Mouse (Mus musculus) limb, embryonic 13.5 days (tissue): ENCODE data around the gene Gigyf1. TPM values are rescaled to one million over a fixed set of nuclear protein-coding genes. Genes with fewer than 3 reads are reported as not detected.

Experiments
- ATAC-seq: fragments of 200-750 bp; cut with Nextera tagmentation; 2 replicates; pipeline ENCODE4 v1.8.0; 2017; ENCODE audit warnings: low read depth, moderate number of reproducible peaks, moderate TSS enrichment; ENCODE audit not compliant: low FRiP score
- H3K27ac ChIP-seq: fragments of 300-500 bp; sonication (generic); 2 replicates; pipeline ENCODE4 v1.5.1; 2015; ENCODE audit warnings: inconsistent platforms, mild to moderate bottlenecking, moderate library complexity
- H3K27me3 ChIP-seq: fragments of 300-500 bp; sonication (generic); 2 replicates; pipeline ENCODE4 v1.6.1; 2015; ENCODE audit warnings: mild to moderate bottlenecking, inconsistent platforms
- H3K36me3 ChIP-seq: fragments of 300-500 bp; sonication (generic); 2 replicates; pipeline ENCODE4 v1.6.1; 2015; ENCODE audit warnings: inconsistent platforms, mild to moderate bottlenecking, moderate library complexity
- H3K4me1 ChIP-seq: fragments of 300-500 bp; sonication (generic); 2 replicates; pipeline ENCODE4 v1.6.1; 2015; ENCODE audit warnings: inconsistent platforms
- H3K4me2 ChIP-seq: fragments of 300-500 bp; sonication (generic); replicated peaks from 2 replicates; pipeline ENCODE4 v1.6.1; 2015; ENCODE audit warnings: inconsistent platforms, mild to moderate bottlenecking, moderate library complexity
- H3K4me3 ChIP-seq: fragments of 300-500 bp; sonication (generic); 2 replicates; pipeline ENCODE4 v1.5.1; 2015; ENCODE audit warnings: moderate library complexity, mild to moderate bottlenecking, inconsistent platforms
- H3K9ac ChIP-seq: fragments of 300-500 bp; sonication (generic); 2 replicates; pipeline ENCODE4 v1.6.1; 2015; ENCODE audit warnings: mild to moderate bottlenecking, inconsistent platforms
- H3K9me3 ChIP-seq: fragments of 300-500 bp; sonication (generic); 2 replicates; pipeline ENCODE4 v1.6.1; 2016; ENCODE audit warnings: inconsistent platforms
- WGBS: fragments of 180-500 bp; shearing (Covaris S2); methylation state at CpG from one replicate; pipeline ENCODE4 v1.1.7; 2015; 5-methylcytosine and 5-hydroxymethylcytosine counted together
- polyA plus RNA-seq: library from polyadenylated mRNA; unstranded; fragments of >200 nt; fragmentation: Nextera tagmentation; extraction: Ambion mirVana; gene quantifications from 2 replicates; pipeline ENCODE4 v1.2.1, GENCODE M21; 2015

Gigyf1 gene
- polyA plus RNA-seq, 1 experiment from 2014 or later = 16.1 TPM

DNA sequence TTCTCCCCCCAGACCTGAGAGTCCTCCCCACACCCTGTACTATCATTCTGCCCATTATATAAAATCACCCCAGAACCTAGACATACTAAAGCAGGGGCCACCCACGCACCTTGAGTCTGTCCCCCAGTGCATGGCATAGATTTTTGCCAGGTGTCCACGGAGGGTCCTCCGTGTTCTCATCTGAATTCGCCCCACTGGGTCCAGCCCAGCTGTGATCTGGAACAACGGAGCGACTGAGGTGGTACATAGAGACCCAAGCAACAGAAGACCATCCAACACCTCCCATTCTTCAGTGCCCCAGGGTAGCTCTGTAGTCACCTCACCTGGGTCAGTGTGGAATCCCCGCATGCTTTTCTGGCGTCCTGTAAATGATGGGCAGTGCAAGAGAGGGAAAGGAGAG is 11.7 kb downstream of the Gigyf1 start:
- peak overlapping the region; percentile 86 for H3K4me3 ChIP-seq
- no peaks in the 10 kb centered on the region for H3K27me3 ChIP-seq
- peaks cover 47% of the 10 kb centered on the region for H3K36me3 ChIP-seq
- H3K4me2 ChIP-seq = peak overlapping the region; percentile 98
- no peaks in the 10 kb centered on the region for H3K9me3 ChIP-seq
- ATAC-seq = no peak
- peak overlapping the region; percentile 95 for H3K27ac ChIP-seq
- WGBS = 73% methylated on average over 8 of the region's 8 CpGs
- peaks cover 38% of the 10 kb centered on the region for H3K4me1 ChIP-seq
- peak overlapping the region; percentile 93 for H3K9ac ChIP-seq

DNA sequence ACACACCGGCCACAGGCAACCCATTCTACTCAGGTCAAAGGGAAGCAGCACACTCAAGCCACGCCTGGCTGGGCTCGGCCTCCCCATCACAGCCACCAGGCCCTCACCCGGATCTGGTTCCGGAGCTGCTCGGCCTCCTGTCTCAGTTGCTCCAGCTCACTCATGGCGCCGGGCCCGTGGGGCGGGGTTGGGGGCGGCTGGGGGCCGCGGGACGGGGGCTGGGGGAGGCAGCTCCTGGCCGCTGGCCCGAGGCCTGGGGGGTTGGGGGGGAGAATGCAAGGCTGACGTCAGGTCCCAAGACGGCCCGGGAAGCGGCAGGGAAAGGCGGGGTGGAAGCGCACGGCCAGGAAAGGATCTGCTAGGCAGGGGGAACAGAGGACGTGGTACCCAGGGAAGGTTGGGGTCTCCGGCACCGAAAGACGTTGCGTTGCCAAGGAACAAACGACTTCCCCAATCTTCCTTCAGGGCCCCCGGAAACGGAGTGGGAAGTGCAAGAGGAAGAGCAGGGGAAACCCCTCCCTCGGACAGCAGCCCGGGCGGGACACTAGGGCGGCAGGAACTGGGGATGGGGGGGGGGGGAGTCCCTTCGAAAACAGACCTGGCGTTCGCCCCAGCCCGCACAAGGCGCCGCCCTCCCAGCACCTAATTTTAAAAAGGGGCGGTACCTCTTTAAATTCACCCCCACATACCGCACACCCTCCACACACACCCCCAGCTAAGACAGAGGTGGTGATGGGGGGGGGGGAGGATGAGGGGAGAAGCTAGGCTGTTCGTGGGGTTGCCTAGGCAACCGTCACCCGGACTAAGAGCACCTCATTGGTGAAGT is 12.5 kb downstream of the Gigyf1 start:
- peak overlapping the region; percentile 98 for H3K4me2 ChIP-seq

DNA sequence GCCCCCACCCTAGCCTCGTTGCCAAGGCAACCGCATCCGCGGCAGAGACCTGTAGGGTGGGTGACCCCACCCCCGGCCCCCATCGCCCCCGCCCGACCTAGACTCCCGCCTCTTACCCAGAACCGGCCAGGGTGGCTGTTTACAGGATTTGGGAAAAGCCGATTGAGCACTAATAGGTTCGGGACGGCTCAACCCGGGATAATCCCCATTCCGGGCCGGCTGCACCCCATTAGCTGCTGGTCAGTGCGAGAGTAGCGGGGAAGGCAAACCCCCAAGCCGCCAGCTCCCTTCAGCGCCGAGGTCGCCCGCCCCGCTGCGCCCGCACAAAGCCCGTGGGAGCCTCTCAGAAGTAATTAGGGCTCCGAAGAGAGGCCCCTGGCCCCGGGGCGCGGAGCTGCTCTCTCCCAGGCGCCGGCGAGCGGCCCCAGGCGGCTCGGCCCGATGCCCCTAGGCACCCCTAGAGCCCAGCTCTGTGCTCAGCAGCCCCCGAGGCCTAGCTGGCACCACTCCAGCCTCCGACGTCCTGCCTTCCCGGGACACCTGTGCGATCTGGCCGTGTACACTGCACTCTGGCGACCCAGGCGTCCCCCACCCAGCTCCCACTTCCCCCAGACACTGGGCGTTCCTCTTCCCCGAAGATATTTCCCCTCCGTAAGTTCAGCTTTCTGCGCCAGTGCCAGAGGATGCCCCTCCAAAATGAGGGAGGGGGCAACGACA is 13.2 kb downstream of the Gigyf1 start:
- H3K9ac ChIP-seq = peak overlapping the region; percentile 93
- under 1% methylated on average over 51 of the region's 51 CpGs for WGBS
- H3K4me3 ChIP-seq = peak overlapping the region; percentile 86
- no peaks in the 10 kb centered on the region for H3K27me3 ChIP-seq
- H3K27ac ChIP-seq = peak overlapping the region; percentile 95
- peaks cover 32% of the 10 kb centered on the region for H3K4me1 ChIP-seq
- H3K4me2 ChIP-seq = peak overlapping the region; percentile 98
- peak; percentile 0; the same call in 1 of the 2 replicates for ATAC-seq
- peaks cover 33% of the 10 kb centered on the region for H3K36me3 ChIP-seq
- H3K9me3 ChIP-seq = no peaks in the 10 kb centered on the region

More for the DNA sequence above, 12.5 kb downstream of the Gigyf1 start:
- Histone ChIP-seq H3K27ac (peak overlapping the region; percentile 95), H3K36me3 (peaks cover 40% of the 10 kb centered on the region), H3K4me3 (peak overlapping the region; percentile 86), H3K27me3 (no peaks in the 10 kb centered on the region), H3K9me3 (no peaks in the 10 kb centered on the region), H3K9ac (peak overlapping the region; percentile 93), H3K4me1 (peaks cover 38% of the 10 kb centered on the region)
- 0% methylated on average over 44 of the region's 46 CpGs for WGBS
- ATAC-seq = peak; percentile 38

DNA sequence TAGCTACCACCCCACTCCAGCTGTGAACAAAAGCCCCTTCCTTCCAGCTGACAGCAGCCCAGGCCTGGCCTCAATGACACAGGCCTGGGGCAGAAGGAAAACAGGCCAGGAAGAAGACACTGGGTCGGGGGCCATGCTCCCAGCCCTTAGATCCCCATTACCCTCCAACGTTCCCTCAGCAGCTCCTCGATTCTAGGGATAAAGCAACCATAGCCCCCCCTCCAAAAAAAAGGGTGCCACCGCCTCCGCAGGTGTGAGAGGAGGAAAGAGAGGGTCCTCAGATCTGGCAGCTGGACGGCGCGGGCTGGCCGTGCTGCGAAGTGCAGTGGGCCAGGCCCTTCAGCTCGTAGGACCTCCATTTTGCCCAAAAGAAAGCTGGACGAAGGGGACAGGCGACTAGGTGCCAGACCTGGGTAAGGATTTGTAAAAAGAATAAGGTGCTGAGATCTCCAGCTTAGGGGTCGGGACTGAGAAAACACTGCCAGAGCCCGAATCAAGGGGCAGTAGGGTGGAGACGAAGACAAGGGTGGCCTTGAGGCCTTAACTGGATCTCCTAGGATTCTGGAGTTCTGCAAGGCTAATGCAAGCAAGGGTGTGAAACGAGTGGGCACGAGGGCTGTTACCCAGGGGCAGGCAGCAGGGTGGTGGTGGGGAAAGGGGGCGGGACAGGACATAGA is 13.9 kb downstream of the Gigyf1 start:
- peak overlapping the region; percentile 86 for H3K4me3 ChIP-seq
- peaks cover 30% of the 10 kb centered on the region for H3K36me3 ChIP-seq
- no peak for ATAC-seq
- H3K27me3 ChIP-seq = no peaks in the 10 kb centered on the region
- peak overlapping the region; percentile 95 for H3K27ac ChIP-seq
- peak overlapping the region; percentile 93 for H3K9ac ChIP-seq
- peak overlapping the region; percentile 98 for H3K4me2 ChIP-seq
- H3K9me3 ChIP-seq = no peaks in the 10 kb centered on the region
- WGBS = under 1% methylated on average over 19 of the region's 19 CpGs
- peaks cover 30% of the 10 kb centered on the region for H3K4me1 ChIP-seq

DNA sequence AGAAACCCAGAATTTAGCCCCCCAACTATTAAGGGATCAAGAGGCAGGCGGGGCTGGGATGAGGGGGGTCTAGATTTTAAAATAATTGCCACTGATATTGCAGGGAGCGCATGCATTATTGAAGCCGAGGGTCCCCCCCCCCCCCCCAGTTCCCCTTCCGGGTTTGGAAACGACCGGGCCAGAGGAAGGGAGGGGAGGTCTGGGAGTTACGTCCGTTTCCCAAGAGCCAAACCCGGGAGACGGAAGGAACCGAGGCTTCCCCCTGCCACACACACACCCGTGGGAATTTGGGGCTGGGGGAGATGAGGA is 14.4 kb downstream of the Gigyf1 start:
- Histone ChIP-seq H3K36me3 (peaks cover 25% of the 10 kb centered on the region), H3K27ac (peak overlapping the region; percentile 95), H3K4me1 (peaks cover 25% of the 10 kb centered on the region), H3K4me2 (peak overlapping the region; percentile 98), H3K9me3 (no peaks in the 10 kb centered on the region), H3K4me3 (peak overlapping the region; percentile 86), H3K9ac (peak overlapping the region; percentile 93), H3K27me3 (no peaks in the 10 kb centered on the region)
- 0% methylated on average over 9 of the region's 12 CpGs for WGBS
- peak; percentile 3; the same call in 1 of the 2 replicates for ATAC-seq

DNA sequence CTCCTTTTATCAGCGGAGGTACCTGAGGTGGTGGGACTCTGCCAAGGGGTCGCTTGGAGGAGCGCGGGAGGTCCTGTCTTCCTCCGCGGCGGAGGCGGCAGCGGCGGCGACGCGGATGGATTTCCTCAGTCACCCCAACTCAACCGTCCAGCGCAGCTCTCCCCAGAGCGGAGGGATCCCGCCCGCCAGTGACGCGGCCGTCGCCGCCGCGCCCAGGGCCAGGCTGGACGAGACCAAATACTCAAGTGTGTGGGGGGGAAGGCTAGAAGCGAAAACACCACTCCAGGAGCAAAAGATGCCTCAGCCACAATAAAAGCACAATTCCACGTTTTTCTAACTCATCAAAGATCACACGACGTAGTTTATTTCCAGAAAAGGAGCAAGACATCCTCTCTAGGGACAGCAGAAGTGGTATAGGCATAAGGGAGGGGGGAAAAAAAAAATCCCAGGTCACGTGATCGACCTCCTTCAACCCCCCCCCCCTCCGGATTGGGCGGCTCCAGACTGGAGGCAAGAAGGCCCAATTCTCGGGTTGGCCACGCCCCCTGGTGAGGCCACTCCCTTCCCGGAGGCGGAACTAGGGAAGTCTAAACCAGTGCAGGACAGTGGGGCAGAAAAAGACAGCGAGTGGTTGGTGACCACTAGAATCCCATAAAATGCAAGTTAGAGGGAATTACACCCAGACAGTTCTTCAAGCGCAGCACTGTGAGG is 14.9 kb downstream of the Gigyf1 start, which contains the start of the genes Epo and Gnb2:
Epo (minus strand) TSS at position 126 of the 711 bp plus-strand sequence.
Gnb2 (minus strand) TSS at position 394 of the 711 bp plus-strand sequence.
- Histone ChIP-seq H3K9ac (peak within 1 kb of the TSS; percentile 93), H3K4me1 (peaks cover 20% of the 10 kb centered on the region), H3K4me2 (peak within 1 kb of the TSS; percentile 98), H3K9me3 (no peaks in the 10 kb centered on the region), H3K36me3 (peaks cover 20% of the 10 kb centered on the region), H3K27ac (peak within 1 kb of the TSS; percentile 95), H3K4me3 (peak within 1 kb of the TSS; percentile 86), H3K27me3 (no peaks in the 10 kb centered on the region)
- under 1% methylated on average over 40 of the region's 40 CpGs for WGBS
- peak; percentile 78 for ATAC-seq

DNA sequence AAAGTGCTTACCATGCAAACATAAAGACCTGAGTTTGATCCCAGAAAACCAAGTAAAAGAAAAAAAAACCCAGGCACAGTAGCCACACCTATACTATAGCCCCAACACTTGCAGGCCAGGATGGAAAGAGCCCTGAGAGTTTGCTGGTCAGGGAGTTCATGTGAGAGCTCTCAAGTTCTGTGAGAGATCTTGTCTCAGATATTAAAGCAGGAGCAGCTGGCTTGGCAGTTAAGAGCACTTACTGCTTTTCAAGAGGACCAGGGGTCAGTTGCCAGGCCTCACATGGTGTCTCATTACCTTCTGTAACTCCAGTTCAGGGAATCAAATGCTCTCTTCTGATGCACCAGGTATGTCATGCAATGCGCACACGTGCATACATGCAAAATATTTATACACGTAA is 16.4 kb downstream of the Gigyf1 start:
- no peaks in the 10 kb centered on the region for H3K9me3 ChIP-seq
- H3K9ac ChIP-seq = no peak overlapping the region
- WGBS = 91% methylated on average over 3 of the region's 3 CpGs
- H3K36me3 ChIP-seq = peaks cover 5% of the 10 kb centered on the region
- no peak overlapping the region for H3K4me3 ChIP-seq
- no peak overlapping the region for H3K4me2 ChIP-seq
- H3K4me1 ChIP-seq = peaks cover 12% of the 10 kb centered on the region
- ATAC-seq = no peak
- H3K27me3 ChIP-seq = no peaks in the 10 kb centered on the region
- H3K27ac ChIP-seq = no peak overlapping the region

DNA sequence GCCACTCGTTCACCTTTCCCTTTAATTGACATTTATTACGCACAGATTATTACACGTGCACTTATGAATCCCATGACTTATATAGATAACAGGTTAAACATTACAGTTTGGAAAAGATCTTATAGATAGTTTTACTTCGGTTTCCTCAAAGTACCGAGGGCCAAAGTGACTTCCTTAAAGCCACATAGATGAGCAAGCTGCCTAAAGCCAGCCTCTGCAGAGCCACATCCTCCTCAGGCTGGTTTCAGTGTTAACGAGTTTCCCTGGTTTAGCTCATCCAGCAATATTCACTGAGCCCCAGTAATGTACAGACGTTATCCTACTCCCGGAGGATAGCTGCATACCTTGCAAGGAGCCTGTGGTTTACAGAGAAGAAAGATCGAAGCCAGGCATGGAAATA is 17.0 kb downstream of the Gigyf1 start:
- Histone ChIP-seq H3K4me1 (peaks cover 7% of the 10 kb centered on the region), H3K4me3 (no peak overlapping the region), H3K36me3 (no peaks in the 10 kb centered on the region), H3K9me3 (no peaks in the 10 kb centered on the region), H3K4me2 (no peak overlapping the region), H3K9ac (no peak overlapping the region), H3K27me3 (no peaks in the 10 kb centered on the region), H3K27ac (no peak overlapping the region)
- WGBS = 75% methylated on average over 9 of the region's 9 CpGs
- no peak for ATAC-seq

DNA sequence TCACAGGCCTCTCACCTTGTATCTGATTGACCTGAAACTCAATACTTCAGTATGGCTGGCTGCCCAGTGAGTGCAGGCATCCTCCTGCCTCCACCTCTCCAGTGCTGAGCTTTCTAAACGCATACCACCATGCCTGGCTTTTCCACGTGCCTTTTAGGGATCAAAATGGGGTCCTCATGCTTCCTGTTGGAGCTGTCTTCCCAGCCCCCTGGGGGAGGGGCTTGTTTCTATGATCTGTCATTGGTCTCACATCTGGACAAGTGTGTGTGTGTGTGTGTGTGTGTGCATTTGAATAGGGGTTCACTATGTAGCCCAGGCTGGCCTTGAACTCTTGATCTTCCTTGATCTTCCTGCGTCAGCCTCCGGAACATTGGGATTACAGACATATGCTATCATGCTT is 19.1 kb downstream of the Gigyf1 start:
- H3K27ac ChIP-seq = no peak overlapping the region
- H3K9me3 ChIP-seq = no peaks in the 10 kb centered on the region
- no peaks in the 10 kb centered on the region for H3K36me3 ChIP-seq
- no peak for ATAC-seq
- H3K4me1 ChIP-seq = peaks cover 4% of the 10 kb centered on the region; the same call in 1 of the 2 replicates
- H3K4me2 ChIP-seq = no peak overlapping the region
- H3K9ac ChIP-seq = no peak overlapping the region
- H3K27me3 ChIP-seq = no peaks in the 10 kb centered on the region
- WGBS = 55% methylated on average over 4 of the region's 4 CpGs
- H3K4me3 ChIP-seq = no peak overlapping the region

DNA sequence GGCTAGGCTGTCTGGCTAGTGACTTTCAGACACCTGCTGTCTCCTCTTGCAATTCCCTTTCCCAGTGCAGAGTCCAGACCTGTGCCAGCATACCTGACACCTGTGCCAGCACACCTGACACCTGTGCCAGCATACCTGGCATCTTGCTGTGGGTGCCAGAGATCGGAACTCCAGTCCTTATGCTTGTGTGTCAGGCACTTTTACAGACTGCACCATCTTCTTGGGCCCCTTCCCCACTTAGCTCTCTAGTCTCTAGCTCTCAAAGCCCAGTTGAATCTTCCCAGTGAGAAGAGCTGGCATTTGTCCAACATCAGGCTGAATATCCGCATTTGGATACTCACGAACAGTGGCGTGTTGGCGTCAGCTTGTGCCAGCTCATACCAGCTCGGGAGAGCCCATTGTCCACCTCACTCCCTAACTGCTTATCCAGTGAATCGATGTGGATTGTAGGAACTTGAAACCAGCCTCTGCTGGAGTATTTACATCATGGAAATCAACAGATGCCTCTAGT is 21.0 kb downstream of the Gigyf1 start:
- no peak overlapping the region for H3K9ac ChIP-seq
- H3K4me1 ChIP-seq = no peaks in the 10 kb centered on the region
- H3K9me3 ChIP-seq = no peaks in the 10 kb centered on the region
- no peak overlapping the region for H3K4me3 ChIP-seq
- H3K27ac ChIP-seq = no peak overlapping the region
- ATAC-seq = no peak
- H3K36me3 ChIP-seq = no peaks in the 10 kb centered on the region
- 78% methylated on average over 7 of the region's 7 CpGs for WGBS
- H3K4me2 ChIP-seq = no peak overlapping the region
- no peaks in the 10 kb centered on the region for H3K27me3 ChIP-seq

DNA sequence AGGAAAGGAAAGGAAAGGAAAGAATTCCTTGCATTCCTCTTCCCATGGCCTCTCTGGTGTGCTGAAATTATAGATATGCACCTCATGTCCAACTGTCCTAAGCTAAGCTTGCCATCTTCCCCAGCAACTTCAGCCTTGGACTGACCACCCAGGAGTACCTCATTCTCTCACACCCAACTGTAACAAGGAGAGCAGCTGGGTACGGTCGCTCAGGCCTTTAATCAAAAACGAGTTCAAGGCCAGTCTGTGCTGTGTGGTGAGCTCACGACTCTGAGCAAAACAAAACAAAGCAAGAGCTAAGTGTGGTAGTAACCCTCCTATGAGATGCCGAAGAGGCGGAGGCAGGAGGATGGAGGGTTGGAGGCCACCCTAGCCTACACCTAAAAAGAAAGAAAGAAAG is 22.6 kb downstream of the Gigyf1 start:
- Histone ChIP-seq H3K4me2 (no peak overlapping the region), H3K27ac (no peak overlapping the region), H3K27me3 (no peaks in the 10 kb centered on the region), H3K4me1 (no peaks in the 10 kb centered on the region), H3K4me3 (no peak overlapping the region), H3K36me3 (no peaks in the 10 kb centered on the region), H3K9me3 (no peaks in the 10 kb centered on the region), H3K9ac (no peak overlapping the region)
- ATAC-seq = no peak
- WGBS = 70% methylated on average over 6 of the region's 6 CpGs
